Mouse (Mus musculus) brain, embryonic 18.5 days (tissue): ENCODE measurements around the gene Eif4g3.
"Not testable (repeated sequence)": the region's sequence is repeated elsewhere in the genome, so short reads cannot be mapped to it uniquely, and the experiment has no call there.

Source experiments
- DNase-seq: peaks from one replicate; pipeline ENCODE4 v3.0.0-alpha.2; 2012; ENCODE audit warnings: low read depth, low spot score

The Eif4g3 gene

DNA sequence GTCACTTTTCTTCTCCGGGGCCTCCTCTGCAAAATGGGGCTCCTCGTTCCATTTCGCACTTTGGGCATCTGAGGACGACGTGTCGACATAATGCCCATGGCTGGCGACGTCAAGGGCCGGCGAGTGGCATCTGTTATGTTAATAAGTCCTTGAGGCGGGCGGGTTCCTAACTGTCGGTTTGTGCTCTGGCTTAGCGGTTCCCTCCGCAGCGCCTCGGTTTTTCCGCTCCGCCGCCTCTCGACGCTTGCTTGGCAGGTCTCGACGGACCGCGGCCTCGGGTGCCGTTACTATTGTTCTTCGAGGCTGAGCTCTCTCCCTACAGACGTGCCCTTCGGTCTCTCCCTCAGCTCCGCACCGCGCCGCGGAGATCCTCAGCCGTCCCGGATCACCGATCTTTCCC is at the start of gene Eif4g3:
TSS of gene Eif4g3 (plus strand) at position 133 of the 400 bp plus-strand sequence.
- no peak for DNase-seq

DNA sequence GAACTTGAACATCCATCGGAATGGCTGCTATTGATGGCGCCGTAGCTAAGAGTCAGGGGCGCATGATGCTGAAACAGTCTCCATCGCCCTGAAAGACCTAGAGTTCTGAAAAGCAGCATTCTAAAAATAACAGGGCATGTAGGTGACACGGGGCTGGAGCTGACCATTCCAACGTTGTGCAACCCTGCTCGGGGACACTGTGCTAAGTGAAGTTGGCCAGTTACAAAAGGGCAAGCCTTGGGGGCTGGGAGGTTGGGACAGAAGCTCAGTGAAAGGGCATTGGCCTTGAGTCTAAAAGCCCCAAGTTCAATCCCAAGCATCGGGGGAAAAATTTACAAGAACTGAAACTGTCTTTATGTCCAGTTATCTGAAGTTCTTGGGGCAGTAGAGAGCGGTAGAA is 49.3 kb upstream of the Eif4g3 start:
- DNase-seq = no peak

DNA sequence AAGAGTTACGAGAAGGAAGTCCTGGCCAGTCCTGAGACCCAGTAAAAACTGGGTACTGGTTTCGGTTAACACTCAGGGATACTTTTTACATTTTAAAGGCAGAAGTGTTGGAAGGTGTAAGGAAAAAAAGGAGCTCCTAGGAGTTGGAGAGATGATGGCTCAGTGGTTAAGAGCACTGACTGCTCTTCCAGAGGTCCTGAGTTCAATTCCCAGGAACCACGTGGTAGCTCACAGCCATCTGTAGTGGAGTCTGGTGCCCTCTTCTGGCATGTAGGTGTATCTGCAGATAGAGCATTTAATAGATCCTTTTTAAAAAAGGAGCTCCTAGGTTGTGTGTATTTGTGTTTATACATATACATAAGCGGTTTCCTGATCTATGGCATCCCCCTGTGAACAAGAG is 47.4 kb upstream of the Eif4g3 start:
- no peak for DNase-seq

DNA sequence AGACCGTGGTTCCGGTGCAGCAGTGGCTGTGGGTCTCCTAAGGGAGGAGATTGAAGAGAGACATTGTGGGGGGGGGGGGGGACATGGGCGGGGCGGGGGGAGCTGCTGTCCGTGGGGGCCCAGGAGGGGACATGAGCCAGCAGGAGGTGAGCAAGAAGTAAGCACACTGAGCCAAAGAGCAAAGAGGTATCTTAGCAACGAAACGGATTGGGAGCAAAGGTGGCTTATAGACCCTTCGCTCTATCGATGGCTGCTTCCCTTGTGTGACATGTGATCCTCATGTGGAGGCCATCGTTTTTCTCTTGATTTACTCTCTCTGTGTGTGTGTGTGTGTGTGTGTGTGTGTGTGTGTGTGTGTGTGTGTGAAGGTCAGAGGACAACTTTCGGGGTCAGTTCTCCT is 46.4 kb upstream of the Eif4g3 start:
- no peak for DNase-seq

DNA sequence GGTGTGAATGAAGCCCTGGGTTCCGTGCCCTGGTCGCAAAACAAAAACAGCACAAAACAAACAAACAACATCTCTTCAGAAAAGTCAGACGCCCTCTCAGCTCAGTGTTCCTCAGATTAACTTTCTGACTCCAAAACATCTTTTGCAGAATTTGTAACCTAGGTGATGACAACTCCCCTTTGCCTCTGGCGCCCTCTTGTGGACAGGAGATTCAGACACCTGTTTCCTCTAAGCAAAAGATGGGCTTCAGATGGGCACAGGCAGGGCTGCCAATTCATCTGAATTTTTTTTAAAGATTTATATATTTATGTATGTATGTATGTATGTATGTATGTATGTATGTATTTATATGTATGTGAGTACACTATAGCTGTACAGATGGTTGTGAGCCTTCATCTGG is 40.0 kb upstream of the Eif4g3 start:
- no peak for DNase-seq

DNA sequence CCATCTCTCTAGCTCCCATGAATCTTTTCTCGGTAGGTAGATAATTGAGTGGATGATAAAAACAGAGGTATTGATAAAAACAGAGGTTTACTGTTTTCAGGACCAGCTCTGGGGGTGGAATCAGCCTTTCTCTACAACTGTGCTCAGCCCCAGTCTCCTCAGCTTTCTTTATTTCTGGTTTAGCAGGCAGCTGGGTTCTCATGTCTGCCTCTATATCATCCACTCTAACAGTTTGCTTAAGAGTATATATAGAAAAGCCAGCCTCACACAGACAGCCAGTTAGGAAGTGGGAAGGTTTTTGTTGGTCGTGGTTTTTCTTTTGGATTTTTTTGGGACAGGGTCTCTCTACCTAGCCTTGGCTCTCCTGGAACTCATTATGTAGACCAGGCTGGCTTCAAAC is 38.6 kb upstream of the Eif4g3 start:
- no peak for DNase-seq

DNA sequence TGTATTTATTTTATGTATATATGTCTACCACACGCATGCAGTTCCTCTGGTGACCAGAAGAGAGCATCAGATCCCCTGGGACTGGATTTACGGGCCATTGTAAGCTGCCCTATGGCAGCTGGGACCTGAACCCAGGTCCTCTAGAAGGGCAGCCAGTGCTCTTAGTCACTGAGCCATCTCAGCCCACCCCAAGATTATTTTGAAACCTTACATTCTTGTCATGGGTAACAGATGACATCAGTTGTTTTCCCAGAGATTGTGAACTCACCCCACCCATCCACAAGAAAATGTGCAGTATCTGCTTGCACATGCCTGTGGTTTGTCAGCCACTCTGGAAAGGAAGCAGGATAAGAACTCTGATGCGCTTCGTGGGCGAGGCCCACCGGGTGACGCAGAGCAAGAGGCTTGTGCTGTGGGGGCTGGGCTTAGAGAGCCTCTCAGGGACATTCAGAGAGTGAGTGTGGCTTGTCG is 37.9 kb upstream of the Eif4g3 start:
- DNase-seq = no peak

DNA sequence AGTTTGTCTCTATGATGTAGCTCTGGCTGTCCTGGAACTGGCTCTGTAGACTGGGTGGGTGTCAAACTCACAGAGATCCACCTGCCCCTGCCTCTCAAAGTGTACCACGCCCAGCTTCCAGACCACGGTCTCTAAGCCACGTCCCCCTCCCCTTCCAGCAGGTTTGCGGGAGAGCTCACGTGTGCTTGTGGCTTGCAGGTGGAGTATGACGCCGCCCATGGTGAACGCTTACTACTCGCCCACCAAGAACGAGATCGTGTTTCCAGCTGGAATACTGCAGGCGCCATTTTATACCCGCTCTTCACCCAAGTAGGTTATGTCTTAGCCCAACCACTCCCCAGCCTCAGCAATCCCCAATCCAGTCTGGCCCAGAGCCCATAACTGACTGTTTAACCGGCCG is 36.6 kb upstream of the Eif4g3 start:
- no peak for DNase-seq

DNA sequence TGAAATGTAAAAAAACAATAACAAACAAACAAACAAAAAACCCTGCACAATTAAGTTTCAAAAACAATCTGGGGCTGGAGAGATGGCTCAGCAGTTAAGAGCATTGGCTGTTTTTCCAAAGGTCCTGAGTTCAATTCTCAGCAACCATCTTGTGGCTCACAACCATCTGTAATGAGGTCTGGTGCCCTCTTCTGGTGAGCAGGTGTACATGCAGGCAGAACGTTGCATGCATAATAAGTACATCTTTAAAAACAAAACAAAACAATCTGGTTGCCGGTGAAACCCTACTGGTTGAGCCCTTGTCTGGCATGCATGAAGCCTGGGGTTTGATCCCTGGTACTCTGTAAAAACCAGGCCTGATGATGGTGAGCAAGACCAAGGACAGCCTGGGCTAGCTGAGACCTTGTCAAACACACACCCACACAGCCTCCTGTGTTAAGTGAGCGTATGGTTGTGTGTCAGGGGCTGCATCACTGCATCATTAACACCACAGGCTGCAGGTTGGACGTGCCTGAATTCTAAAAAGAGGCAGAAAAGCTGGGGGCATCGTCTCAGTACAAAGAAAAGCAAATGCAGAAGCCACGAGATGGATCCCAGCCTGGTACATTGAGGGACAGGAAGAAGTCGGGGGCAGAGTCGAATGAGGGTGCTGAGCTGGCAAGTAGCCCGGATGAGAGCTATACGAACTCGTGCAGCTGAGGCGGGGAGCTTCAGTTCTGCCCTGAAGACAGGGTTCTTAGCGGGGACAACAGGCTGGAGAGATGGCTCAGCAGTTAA is 32.7 kb upstream of the Eif4g3 start:
- no peak for DNase-seq

DNA sequence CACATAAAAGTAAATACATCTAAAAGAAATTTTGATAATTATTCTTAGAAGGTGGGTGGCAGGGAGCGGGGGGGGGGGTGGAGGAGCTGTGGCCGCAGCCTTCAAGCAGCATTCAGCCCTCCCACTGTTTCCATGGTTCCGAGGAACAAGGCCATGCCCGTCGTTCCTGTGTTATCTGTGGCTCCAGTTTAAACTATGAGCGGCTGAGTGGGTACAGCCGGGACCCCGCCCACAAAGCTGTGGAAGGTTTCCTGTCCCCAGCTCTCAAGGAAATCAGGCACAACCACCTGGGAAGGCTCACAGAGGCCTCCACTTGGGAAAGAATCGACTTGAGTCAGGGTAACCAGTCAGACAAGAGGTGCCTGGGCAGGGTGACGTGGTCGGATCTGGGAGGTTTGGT is 32.1 kb upstream of the Eif4g3 start:
- no peak for DNase-seq

DNA sequence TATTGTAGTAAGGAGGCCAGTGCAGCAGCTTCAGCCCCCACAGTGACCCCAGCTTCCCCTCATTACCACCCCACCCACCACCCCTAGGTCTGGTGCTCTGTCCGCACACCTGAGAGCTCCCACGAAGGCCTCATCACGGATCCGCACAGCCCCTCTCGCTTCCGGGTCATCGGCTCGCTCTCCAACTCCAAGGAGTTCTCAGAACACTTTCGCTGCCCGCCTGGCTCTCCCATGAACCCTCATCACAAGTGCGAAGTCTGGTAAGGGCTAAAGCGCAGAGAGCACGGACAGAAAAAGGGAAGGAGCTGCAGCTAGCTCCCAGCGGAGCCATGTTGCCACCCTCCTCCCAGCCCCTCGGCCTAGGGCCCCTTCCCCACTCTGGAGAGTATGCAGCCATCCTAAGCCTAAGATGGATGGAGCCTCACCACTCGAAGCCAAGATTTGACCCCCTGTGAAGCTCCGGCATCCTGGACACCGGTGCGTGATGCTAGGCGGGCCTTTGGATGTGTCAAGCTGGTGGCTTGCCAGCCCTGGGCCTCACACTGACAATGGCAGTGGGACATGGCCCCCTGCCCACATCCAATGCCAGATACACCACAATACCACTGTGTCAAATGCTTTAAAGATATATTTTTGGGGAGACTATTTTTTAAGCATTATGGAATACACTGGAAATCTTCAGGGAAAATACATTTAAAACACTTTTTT is 30.0 kb upstream of the Eif4g3 start:
- no peak for DNase-seq

DNA sequence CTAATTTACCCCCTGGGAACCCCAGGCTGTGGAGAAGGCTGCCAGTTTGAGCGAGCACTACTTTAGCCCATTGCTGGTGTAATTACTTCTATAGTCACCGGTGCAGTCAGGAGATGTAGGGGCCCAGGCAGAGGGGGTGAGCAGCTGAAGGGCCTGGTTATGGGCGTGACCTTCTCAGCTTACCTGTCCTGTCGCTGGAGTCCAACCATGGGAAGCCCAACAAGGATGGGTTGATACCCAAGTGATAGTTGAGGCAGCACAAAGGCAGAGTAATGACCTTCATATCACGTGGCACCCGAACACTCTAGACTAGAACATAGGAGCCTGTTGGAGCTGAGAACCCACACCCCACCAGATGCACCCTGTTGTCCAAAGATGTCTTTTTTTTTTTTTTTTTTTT is 29.4 kb upstream of the Eif4g3 start:
- DNase-seq = no peak

DNA sequence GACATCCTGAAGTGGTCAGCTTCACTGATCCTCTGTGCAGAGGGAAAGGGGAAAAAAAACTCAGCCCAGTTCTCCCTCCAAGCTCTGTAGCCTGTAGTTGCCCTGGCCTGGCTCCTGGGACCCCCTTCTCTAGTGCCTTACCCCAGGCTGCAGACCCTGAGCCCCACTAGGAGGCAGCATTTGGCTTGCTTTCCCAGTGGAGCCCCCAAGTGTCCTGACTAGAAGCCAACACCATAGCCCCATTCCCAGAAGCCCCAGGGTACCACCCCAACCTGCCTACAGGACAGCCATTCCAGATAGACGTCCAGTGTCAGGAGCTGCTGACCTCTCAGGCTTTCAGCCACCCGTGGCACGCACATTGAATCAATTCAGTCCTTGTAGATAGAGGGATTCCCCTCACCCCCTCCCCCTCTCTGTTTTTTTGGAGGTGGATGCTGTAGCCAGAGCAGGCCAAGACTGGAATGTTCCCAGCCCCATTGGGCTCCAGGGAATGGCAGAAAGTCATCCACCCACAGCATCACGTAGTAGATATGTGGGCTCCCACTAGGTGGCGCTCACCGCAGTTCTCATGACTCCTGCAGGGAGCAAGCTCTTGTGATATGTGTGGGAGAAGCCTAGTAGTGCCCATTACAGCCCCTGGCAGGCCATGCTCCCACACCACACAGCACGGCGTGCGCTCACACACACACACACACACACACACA is 28.8 kb upstream of the Eif4g3 start:
- no peak for DNase-seq

DNA sequence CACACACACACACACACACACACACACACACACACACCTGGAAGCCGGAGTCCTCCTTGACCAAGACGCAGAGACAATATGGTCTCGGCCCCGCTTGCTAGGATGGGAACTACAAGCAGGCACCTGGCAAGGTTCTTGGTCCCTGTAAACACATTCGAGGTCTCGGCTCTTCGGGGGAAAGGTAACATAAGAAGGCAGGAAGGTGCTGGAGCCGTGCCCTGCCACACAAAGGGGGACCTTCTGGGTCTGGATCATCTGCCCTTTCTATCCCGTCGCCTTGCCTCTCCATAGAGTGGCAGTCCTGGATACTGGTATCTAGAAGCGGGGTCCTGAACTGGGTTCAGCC is 28.3 kb upstream of the Eif4g3 start:
- no peak for DNase-seq

DNA sequence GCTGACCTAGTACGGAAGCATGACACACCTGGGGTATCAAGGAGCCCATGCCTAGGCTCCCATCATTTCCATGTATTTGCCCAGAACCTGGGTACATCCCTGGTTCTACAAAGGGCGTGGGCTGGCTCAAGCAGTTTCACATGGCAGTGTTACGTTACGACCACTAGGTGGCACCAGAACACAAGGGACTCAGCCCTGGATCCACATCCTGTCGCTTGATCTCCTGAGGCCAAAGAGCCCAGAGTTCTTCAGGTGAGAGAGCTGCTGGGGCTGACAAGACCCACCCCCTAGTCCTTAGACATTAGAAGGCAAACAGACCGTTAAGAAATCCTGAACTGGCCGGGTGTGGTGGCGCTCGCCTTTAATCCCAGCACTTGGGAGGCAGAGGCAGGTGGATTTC is 24.6 kb upstream of the Eif4g3 start:
- DNase-seq = peak; percentile 49

DNA sequence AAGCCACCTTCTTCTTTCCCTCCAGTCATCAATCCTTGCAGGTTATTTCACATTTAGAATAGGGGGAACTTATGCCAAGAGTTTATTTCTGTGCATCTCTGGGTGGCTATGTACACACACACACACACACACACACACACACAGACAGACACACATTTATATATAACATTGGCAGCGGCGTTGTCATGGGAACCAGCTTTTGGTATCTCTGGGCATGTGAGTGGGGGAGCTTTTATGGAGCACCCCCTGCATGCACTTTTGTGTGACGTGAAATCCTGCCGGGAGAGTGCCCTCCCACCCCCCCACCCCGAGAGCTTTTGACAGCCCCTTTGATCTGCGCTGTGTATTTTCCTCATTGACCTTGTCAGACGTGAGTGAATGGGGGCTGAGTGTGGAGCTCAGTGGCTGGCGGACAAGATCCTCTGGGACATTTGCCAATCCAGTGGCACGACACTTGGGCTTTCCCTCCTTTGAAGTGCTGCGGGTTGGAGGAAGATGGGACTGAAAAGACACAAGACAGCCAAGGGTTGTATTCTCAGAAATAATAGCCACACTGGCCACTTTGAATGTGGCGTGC is 22.1 kb upstream of the Eif4g3 start:
- not testable (repeated sequence) for DNase-seq

DNA sequence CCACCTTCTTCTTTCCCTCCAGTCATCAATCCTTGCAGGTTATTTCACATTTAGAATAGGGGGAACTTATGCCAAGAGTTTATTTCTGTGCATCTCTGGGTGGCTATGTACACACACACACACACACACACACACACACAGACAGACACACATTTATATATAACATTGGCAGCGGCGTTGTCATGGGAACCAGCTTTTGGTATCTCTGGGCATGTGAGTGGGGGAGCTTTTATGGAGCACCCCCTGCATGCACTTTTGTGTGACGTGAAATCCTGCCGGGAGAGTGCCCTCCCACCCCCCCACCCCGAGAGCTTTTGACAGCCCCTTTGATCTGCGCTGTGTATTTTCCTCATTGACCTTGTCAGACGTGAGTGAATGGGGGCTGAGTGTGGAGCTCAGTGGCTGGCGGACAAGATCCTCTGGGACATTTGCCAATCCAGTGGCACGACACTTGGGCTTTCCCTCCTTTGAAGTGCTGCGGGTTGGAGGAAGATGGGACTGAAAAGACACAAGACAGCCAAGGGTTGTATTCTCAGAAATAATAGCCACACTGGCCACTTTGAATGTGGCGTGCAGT is 17.9 kb upstream of the Eif4g3 start:
- not testable (repeated sequence) for DNase-seq

DNA sequence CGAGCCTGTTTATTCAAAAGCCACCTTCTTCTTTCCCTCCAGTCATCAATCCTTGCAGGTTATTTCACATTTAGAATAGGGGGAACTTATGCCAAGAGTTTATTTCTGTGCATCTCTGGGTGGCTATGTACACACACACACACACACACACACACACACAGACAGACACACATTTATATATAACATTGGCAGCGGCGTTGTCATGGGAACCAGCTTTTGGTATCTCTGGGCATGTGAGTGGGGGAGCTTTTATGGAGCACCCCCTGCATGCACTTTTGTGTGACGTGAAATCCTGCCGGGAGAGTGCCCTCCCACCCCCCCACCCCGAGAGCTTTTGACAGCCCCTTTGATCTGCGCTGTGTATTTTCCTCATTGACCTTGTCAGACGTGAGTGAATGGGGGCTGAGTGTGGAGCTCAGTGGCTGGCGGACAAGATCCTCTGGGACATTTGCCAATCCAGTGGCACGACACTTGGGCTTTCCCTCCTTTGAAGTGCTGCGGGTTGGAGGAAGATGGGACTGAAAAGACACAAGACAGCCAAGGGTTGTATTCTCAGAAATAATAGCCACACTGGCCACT is 13.7 kb upstream of the Eif4g3 start:
- not testable (repeated sequence) for DNase-seq

DNA sequence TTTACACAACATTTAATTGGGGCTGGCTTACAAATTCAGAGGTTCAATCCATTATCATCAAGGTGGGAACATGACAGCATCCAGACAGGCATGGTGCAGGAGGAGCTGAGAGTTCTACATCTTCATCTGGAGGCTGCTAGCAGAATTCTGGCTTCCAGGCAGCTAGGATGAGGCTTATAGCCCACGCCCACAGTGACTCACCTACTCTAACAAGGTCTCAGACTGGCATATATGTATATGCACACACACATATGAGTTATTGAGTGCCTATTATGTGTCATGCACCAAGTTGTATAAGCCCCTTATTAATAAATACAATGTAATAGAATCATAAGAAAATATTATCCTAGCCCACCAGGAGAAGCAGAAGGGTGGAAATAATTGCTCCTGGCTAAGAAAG is 10.0 kb upstream of the Eif4g3 start:
- DNase-seq = no peak

DNA sequence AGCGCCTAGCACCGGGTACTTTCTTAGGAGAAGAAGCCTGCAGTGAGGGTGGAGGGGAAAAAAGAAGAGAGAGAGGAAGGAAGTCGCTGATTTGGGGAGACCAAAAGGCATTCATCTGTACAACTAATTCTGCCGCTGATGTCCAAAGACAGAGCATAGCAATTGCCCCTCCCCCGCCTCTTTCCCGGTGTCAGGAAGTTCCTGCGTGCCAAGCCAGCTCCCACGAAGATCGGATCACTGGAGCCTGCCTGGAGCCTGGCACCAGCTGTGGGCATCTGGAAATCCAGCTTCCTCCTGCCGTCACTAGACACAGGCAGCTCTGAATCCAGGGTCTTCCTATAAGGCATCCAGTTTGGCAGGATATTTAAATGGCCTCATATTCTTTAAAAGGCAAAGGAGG is 8.6 kb upstream of the Eif4g3 start:
- no peak for DNase-seq

DNA sequence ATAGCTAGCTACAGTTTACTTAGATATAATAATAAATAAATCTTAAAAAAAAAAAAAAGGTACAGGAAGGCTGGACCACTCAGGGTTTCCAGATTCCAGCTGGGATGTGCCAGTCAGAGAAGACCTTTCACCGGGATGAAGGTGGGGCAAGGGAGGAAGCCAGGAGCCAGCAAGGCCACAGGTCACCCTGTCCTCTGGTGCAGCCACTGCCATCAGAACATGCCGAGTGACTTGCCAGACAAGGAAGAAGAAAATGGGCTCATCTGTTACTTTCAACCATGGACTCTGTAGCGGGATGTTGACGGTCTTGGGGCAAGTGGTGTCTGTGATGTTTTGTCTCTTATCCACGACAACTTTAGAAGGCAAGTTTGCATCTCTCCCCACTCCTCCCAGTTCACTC is 8.1 kb upstream of the Eif4g3 start:
- no peak for DNase-seq

DNA sequence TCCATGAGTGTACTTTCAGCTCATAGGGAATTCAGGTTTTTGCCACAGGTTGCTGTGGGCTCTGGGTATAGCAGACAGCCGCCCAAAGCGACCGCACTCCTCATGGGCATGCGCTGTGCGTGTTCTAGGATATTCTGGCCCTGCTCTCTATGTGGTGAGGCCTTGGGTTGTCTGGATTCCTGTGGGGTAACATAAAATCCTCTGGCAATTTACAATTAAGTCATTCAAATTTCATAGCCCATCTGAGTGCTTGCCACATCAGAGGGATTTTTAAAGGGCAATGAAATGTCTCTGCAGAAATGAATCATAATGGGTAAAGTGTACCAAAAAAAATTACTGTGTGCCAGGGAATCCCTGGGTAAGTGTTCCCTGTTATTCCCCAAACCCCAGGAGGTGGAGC is 3.4 kb upstream of the Eif4g3 start:
- no peak for DNase-seq
